Mouse (Mus musculus): ENCODE results near the gene Adrb1.

GRCm38 (mm10) chr19:56689493-56689892, 32.5 kb upstream of the Adrb1 start:
- no peak for TF ChIP-seq CTCF (IDR thresholded peaks at IDR 0.05; ENCODE audit: insufficient read depth, low read depth, low read length)
- no peak for TF ChIP-seq POLR2A (IDR thresholded peaks at IDR 0.05; ENCODE audit: insufficient read depth, low read depth, low read length)

Data from olfactory bulb, adult 2 months (tissue).